Mouse (Mus musculus) limb, embryonic 13.5 days (tissue): ENCODE measurements around the gene Gm5622. TPM values are rescaled to one million over a fixed set of nuclear protein-coding genes. Genes with fewer than 3 reads are reported as not detected.
"Not testable (repeated sequence)": the region's sequence is repeated elsewhere in the genome, so short reads cannot be mapped to it uniquely, and the experiment has no call there.

Experiments
- ATAC-seq: fragments of 200-750 bp; cut with Nextera tagmentation; 2 replicates; pipeline ENCODE4 v1.8.0; 2017; ENCODE audit warnings: low read depth, moderate number of reproducible peaks, moderate TSS enrichment; ENCODE audit not compliant: low FRiP score
- H3K27ac ChIP-seq: fragments of 300-500 bp; sonication (generic); 2 replicates; pipeline ENCODE4 v1.5.1; 2015; ENCODE audit warnings: inconsistent platforms, mild to moderate bottlenecking, moderate library complexity
- H3K27me3 ChIP-seq: fragments of 300-500 bp; sonication (generic); 2 replicates; pipeline ENCODE4 v1.6.1; 2015; ENCODE audit warnings: mild to moderate bottlenecking, inconsistent platforms
- H3K36me3 ChIP-seq: fragments of 300-500 bp; sonication (generic); 2 replicates; pipeline ENCODE4 v1.6.1; 2015; ENCODE audit warnings: inconsistent platforms, mild to moderate bottlenecking, moderate library complexity
- H3K4me1 ChIP-seq: fragments of 300-500 bp; sonication (generic); 2 replicates; pipeline ENCODE4 v1.6.1; 2015; ENCODE audit warnings: inconsistent platforms
- H3K4me2 ChIP-seq: fragments of 300-500 bp; sonication (generic); replicated peaks from 2 replicates; pipeline ENCODE4 v1.6.1; 2015; ENCODE audit warnings: inconsistent platforms, mild to moderate bottlenecking, moderate library complexity
- H3K4me3 ChIP-seq: fragments of 300-500 bp; sonication (generic); 2 replicates; pipeline ENCODE4 v1.5.1; 2015; ENCODE audit warnings: moderate library complexity, mild to moderate bottlenecking, inconsistent platforms
- H3K9ac ChIP-seq: fragments of 300-500 bp; sonication (generic); 2 replicates; pipeline ENCODE4 v1.6.1; 2015; ENCODE audit warnings: mild to moderate bottlenecking, inconsistent platforms
- H3K9me3 ChIP-seq: fragments of 300-500 bp; sonication (generic); 2 replicates; pipeline ENCODE4 v1.6.1; 2016; ENCODE audit warnings: inconsistent platforms
- WGBS: fragments of 180-500 bp; shearing (Covaris S2); methylation state at CpG from one replicate; pipeline ENCODE4 v1.1.7; 2015; 5-methylcytosine and 5-hydroxymethylcytosine counted together
- polyA plus RNA-seq: library from polyadenylated mRNA; unstranded; fragments of >200 nt; fragmentation: Nextera tagmentation; extraction: Ambion mirVana; gene quantifications from 2 replicates; pipeline ENCODE4 v1.2.1, GENCODE M21; 2015

The Gm5622 gene
- polyA plus RNA-seq = not detected in 2 replicates

GRCm38 (mm10) chr14:51552490-51552889 is at the start of gene Gm5622:
Gene Gm5622 (plus strand): TSS chr14:51552790.
- no peaks in the 10 kb centered on the region for H3K9me3 ChIP-seq
- no peak within 1 kb of the TSS for H3K4me2 ChIP-seq
- no peaks in the 10 kb centered on the region for H3K4me1 ChIP-seq
- 90% methylated on average over 4 of the region's 4 CpGs for WGBS
- no peak within 1 kb of the TSS for H3K27ac ChIP-seq
- H3K27me3 ChIP-seq = no peaks in the 10 kb centered on the region
- ATAC-seq = no peak
- H3K9ac ChIP-seq = no peak within 1 kb of the TSS
- H3K36me3 ChIP-seq = no peaks in the 10 kb centered on the region
- no peak within 1 kb of the TSS for H3K4me3 ChIP-seq

DNA sequence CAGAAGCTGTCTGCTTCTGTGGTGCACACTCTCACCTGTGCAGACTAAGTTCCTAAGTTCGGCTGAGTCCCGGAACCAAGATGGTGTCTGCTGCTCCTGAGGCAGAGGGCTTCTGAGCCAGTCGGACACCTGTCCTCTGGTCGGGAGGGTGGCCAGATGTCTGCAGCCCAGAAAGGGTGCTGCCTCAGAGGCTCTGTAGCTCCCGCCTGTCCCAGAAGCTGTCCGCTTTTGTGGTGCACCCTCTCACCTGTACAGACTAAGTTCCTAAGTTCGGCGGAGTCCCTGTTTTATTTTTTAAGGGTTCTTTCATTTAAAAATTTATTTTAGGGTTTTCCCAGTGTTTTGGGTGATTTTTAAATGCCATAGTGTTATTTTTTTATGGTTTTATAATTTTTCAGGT is 45.2 kb upstream of the Gm5622 start:
- Histone ChIP-seq H3K4me3 (no peak overlapping the region), H3K27me3 (no peaks in the 10 kb centered on the region), H3K9ac (no peak overlapping the region), H3K27ac (no peak overlapping the region), H3K4me1 (no peaks in the 10 kb centered on the region), H3K4me2 (no peak overlapping the region), H3K9me3 (no peaks in the 10 kb centered on the region), H3K36me3 (no peaks in the 10 kb centered on the region)
- ATAC-seq = no peak
- WGBS = 87% methylated on average over 8 of the region's 8 CpGs

GRCm38 (mm10) chr14:51573963-51574362 is 21.4 kb downstream of the Gm5622 start, which contains the start of gene Gm17175:
Gene Gm17175 (minus strand): TSS chr14:51574063.
- not testable (repeated sequence) for H3K27me3 ChIP-seq, H3K9me3 ChIP-seq, H3K4me3 ChIP-seq, ATAC-seq, H3K36me3 ChIP-seq, H3K27ac ChIP-seq, H3K4me2 ChIP-seq, H3K4me1 ChIP-seq, H3K9ac ChIP-seq
- 91% methylated on average over 2 of the region's 2 CpGs for WGBS

GRCm38 (mm10) chr14:51592039-51592438 is 39.4 kb downstream of the Gm5622 start, which contains the start of gene Gm17174:
Gene Gm17174 (minus strand): TSS chr14:51592139.
- H3K27ac ChIP-seq, H3K36me3 ChIP-seq: not testable (repeated sequence)
- 92% methylated on average over 4 of the region's 4 CpGs for WGBS

DNA sequence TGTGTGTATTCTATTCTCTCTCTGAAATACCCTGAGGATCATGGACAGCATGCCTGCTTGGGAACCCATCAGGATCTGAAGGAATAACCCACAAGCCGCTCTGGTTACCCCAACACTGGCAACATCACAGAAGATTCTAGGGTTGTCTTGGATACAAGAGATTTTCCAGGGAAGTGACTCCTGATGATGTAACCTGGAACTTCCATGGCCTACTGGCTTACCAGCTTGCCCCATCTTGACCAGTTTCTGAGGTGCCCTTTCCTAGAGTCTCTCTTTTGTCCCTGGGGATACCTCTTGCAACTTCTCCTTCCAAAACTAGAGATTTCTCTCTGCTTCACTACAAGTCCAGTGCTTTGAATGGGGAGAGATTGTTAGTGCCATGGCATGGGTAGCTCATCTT is 58.6 kb downstream of the Gm5622 start, which contains the start of gene Gm17078:
Gm17078 (minus strand) TSS at position 101 of the 400 bp plus-strand sequence.
- 88% methylated on average over 1 of the region's 1 CpGs for WGBS
- H3K4me3 ChIP-seq = no peak within 1 kb of the TSS
- no peak within 1 kb of the TSS for H3K27ac ChIP-seq
- H3K27me3 ChIP-seq = no peaks in the 10 kb centered on the region
- no peaks in the 10 kb centered on the region for H3K36me3 ChIP-seq
- no peaks in the 10 kb centered on the region for H3K4me1 ChIP-seq
- H3K4me2 ChIP-seq = no peak within 1 kb of the TSS
- no peak within 1 kb of the TSS for H3K9ac ChIP-seq
- no peak for ATAC-seq
- H3K9me3 ChIP-seq = no peaks in the 10 kb centered on the region

More at GRCm38 (mm10) chr14:51592039-51592438, 39.4 kb downstream of the Gm5622 start, which contains the start of gene Gm17174:
- not testable (repeated sequence) for H3K4me1 ChIP-seq, H3K9ac ChIP-seq, H3K4me3 ChIP-seq, H3K27me3 ChIP-seq, ATAC-seq, H3K4me2 ChIP-seq, H3K9me3 ChIP-seq

GRCm38 (mm10) chr14:51632426-51632825 is 79.8 kb downstream of the Gm5622 start:
- H3K9me3 ChIP-seq, H3K27me3 ChIP-seq, H3K9ac ChIP-seq, H3K4me1 ChIP-seq, H3K27ac ChIP-seq, H3K36me3 ChIP-seq, ATAC-seq, H3K4me2 ChIP-seq, H3K4me3 ChIP-seq: not testable (repeated sequence)
- 94% methylated on average over 1 of the region's 1 CpGs for WGBS

DNA sequence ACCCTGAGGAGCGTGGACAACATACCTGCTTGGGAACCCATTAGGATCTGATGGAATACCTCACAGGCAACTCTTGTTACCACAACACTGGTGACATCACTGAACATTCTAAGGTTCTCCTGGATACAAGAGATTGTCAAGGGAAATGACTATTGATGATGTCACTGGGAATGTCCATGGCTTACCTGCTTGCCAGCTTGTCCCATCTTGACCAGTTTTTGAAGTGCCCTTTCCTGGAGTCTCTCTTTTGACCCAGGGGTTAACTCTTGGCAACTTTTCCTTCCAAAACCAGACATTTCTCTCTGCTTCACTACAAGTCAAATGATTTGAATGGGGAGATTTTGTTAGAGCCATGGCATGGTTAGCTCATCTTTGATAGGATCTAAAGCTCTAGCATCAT is 83.0 kb downstream of the Gm5622 start, which contains the start of gene Gm4181:
Gm4181 (minus strand) TSS at position 101 of the 400 bp plus-strand sequence.
- not testable (repeated sequence) for H3K4me2 ChIP-seq, H3K9ac ChIP-seq, H3K27ac ChIP-seq, H3K9me3 ChIP-seq, H3K36me3 ChIP-seq, H3K27me3 ChIP-seq, H3K4me1 ChIP-seq, ATAC-seq, H3K4me3 ChIP-seq
- WGBS = 60% methylated on average over 1 of the region's 1 CpGs

DNA sequence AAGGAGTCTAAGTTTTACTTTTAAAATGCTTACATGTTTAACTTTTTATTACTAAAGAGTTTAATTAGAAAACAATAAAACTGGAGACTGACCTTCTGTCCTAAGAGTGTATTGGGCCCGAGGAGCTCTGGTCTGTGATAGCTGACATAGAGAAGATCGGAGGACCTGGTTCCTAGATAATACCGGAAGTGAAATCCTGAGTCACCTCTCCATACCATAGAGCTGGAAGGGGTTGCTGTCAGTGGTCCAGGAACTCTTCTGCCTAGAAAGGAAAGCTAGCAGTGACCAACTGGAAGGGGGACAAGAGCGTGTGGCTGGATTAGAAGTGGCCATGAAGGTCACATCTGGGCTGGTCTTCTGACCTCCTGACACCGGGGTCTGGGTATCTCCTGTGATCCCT is 124.7 kb downstream of the Gm5622 start:
- H3K27ac ChIP-seq = no peak overlapping the region
- no peak overlapping the region for H3K9ac ChIP-seq
- no peaks in the 10 kb centered on the region for H3K9me3 ChIP-seq
- ATAC-seq = no peak
- no peaks in the 10 kb centered on the region for H3K27me3 ChIP-seq
- no peaks in the 10 kb centered on the region for H3K4me1 ChIP-seq
- WGBS = 87% methylated on average over 5 of the region's 5 CpGs
- H3K4me2 ChIP-seq = no peak overlapping the region
- no peak overlapping the region for H3K4me3 ChIP-seq
- no peaks in the 10 kb centered on the region for H3K36me3 ChIP-seq

- not testable (repeated sequence) for H3K9me3 ChIP-seq, H3K4me1 ChIP-seq, ATAC-seq, H3K36me3 ChIP-seq, H3K9ac ChIP-seq, H3K4me2 ChIP-seq, H3K27ac ChIP-seq, H3K27me3 ChIP-seq, H3K4me3 ChIP-seq
- WGBS = 72% methylated on average over 1 of the region's 2 CpGs
Observed at GRCm38 (mm10) chr14:51695368-51695767, 142.8 kb downstream of the Gm5622 start, which contains the start of gene Gm17079. Gene Gm17079 (minus strand): TSS chr14:51695468.

Other genes starting within 250 kb of the Gm5622 start
- not detected in 2 replicates for gene Gm7247, start 191.0 kb upstream of the Gm5622 start, polyA plus RNA-seq
- not detected in 2 replicates for gene Vmn2r88, start 142.0 kb upstream of the Gm5622 start, polyA plus RNA-seq
- not detected in 2 replicates for gene Vmn2r89, start 100.9 kb upstream of the Gm5622 start, polyA plus RNA-seq
- gene Gm17175, start 21.3 kb downstream of the Gm5622 start, polyA plus RNA-seq = not detected in 2 replicates
- not detected in 2 replicates for gene Gm17174, start 39.3 kb downstream of the Gm5622 start, polyA plus RNA-seq
- gene Gm17078, start 58.5 kb downstream of the Gm5622 start, polyA plus RNA-seq = not detected in 2 replicates
- gene Gm4181, start 82.9 kb downstream of the Gm5622 start, polyA plus RNA-seq = not detected in 2 replicates
- gene Gm17079, start 142.7 kb downstream of the Gm5622 start, polyA plus RNA-seq = not detected in 2 replicates
- not detected in 2 replicates for gene Gm5800, start 164.4 kb downstream of the Gm5622 start, polyA plus RNA-seq
- gene Ang4, start 220.8 kb downstream of the Gm5622 start, polyA plus RNA-seq = not detected in 2 replicates
- not detected in 2 replicates for gene AY358078, start 247.3 kb downstream of the Gm5622 start, polyA plus RNA-seq